ENCODE assay signal across 10 mouse cellular contexts in genomic region chr14:55011116-55011515, GRCm38 (mm10). TPM values are rescaled to one million over a fixed set of nuclear protein-coding genes. Genes with fewer than 3 reads are reported as not detected.
DNase-seq lines count a peak whose midpoint lies in the region; TF ChIP-seq lines count a peak whose summit lies in the region.
"Had no signal": no experiment of that assay in that cellular context is flagged by ENCODE, and none has a peak within 500 bp of the region (broad histone marks: within the 10 kb centered on the region; RNA-seq: fewer than 3 reads in every experiment).

No protein-coding gene starts in this region.

- WGBS in kidney, adult 2 months, result 79% methylated on average over 4 of the region's 4 CpGs

- H3K36me3 ChIP-seq in kidney, adult 2 months (ENCODE audit: control insufficient read depth, insufficient read depth, low read length), result no peaks in the 10 kb centered on the region
- H3K36me3 ChIP-seq: hindbrain, embryonic 12.5 days had no signal

- DNase-seq in kidney, adult 2 months, result peak; percentile 26
- DNase-seq in kidney, adult 11 months, result no peak
- peak; percentile 16 for DNase-seq in thymus, postnatal 14 days
- DNase-seq in thymus, adult 18-20 months, result no peak
- DNase-seq in ovary, adult 18-20 months (ENCODE audit: low spot score), result no peak
- DNase-seq in layer of hippocampus, postnatal 14 days (ENCODE audit: low spot score in 2 of 2), result no peak
- DNase-seq: cerebellum, adult 11-12 months had no signal

- no peak overlapping the region for H3K27ac ChIP-seq in kidney, adult 2 months (ENCODE audit: insufficient read depth, low read depth, low read length)
- H3K27ac ChIP-seq in bone marrow macrophage, adult 2 months (ENCODE audit: insufficient read depth, low read depth, low read length), result no peak overlapping the region
- H3K27ac ChIP-seq: hindbrain, embryonic 12.5 days had no signal

- no peaks in the 10 kb centered on the region for H3K27me3 ChIP-seq in kidney, adult 2 months (replicated peaks; ENCODE audit: control insufficient read depth, insufficient read depth, low read length)
- H3K27me3 ChIP-seq: hindbrain, embryonic 12.5 days had no signal

- no peak overlapping the region for H3K4me3 ChIP-seq in kidney, adult 2 months (ENCODE audit: insufficient read depth, low read depth, low read length)
- no peak overlapping the region for H3K4me3 ChIP-seq in bone marrow macrophage, adult 2 months (ENCODE audit: insufficient read depth, low read length)
- H3K4me3 ChIP-seq: hindbrain, embryonic 12.5 days had no signal

- no peak for TF ChIP-seq POLR2A in kidney, adult 2 months (IDR thresholded peaks at IDR 0.05; ENCODE audit: low read depth, low read length)
- no peak for TF ChIP-seq POLR2A in bone marrow macrophage, adult 2 months (IDR thresholded peaks at IDR 0.05; ENCODE audit: borderline replicate concordance, low read depth, low read length)

- H3K4me1 ChIP-seq in kidney, adult 2 months (ENCODE audit: control insufficient read depth, insufficient read depth, low read length), result peaks cover 3% of the 10 kb centered on the region; the same call in 1 of the 2 replicates
- peaks cover 4% of the 10 kb centered on the region; the same call in 1 of the 2 replicates for H3K4me1 ChIP-seq in bone marrow macrophage, adult 2 months (ENCODE audit: control insufficient read depth, insufficient read depth, low read length)

- peak; percentile 44 for TF ChIP-seq CTCF in kidney, adult 2 months (conservative IDR thresholded peaks at IDR 0.05; ENCODE audit: insufficient read depth, insufficient read length, low read depth, low read length)
- TF ChIP-seq CTCF in bone marrow macrophage, adult 2 months (IDR thresholded peaks at IDR 0.05; ENCODE audit: low read depth, low read length), result 0 out of 2 replicates have a peak, but pooled peaks have one; percentile 19

RNA-seq across cellular contexts. Expression of gene Ngdn, which starts 4.1 kb away (rescaled TPM):
- polyA plus RNA-seq in kidney, adult 2 months (2012; rRNA removed), result 15.0 and 15.5 TPM in 2 replicates
- polyA plus RNA-seq in bone marrow macrophage, adult 2 months (2012; ENCODE audit: insufficient read depth, insufficient read length, missing spikeins), result 38.3 and 44.2 TPM in 2 replicates
- total RNA-seq in layer of hippocampus, postnatal 14 days (2021), result 10 to 100 TPM; 28.6 to 33.5 TPM

RNA-seq across cellular contexts. Expression of gene Myh7, which starts 16.7 kb away (rescaled TPM):
- polyA plus RNA-seq in kidney, adult 2 months (2012; rRNA removed), result 0.05 and 5.2 TPM in 2 replicates
- polyA plus RNA-seq in bone marrow macrophage, adult 2 months (2012; ENCODE audit: insufficient read depth, insufficient read length, missing spikeins), result not detected in 2 replicates
- total RNA-seq in layer of hippocampus, postnatal 14 days (2021), result 1 to 10 TPM; 4.0 to 5.4 TPM

RNA-seq across cellular contexts. Expression of gene Gm17428, which starts 34.4 kb away (rescaled TPM):
- polyA plus RNA-seq in kidney, adult 2 months (2012; rRNA removed), result not detected in 2 replicates
- polyA plus RNA-seq in bone marrow macrophage, adult 2 months (2012; ENCODE audit: insufficient read depth, insufficient read length, missing spikeins), result not detected in 2 replicates
- not detected for total RNA-seq in layer of hippocampus, postnatal 14 days (2021)
- polyA plus RNA-seq: hindbrain, embryonic 12.5 days; limb, embryonic 14.5 days had no signal

RNA-seq across cellular contexts. Expression of gene Myh6, which starts 44.4 kb away (rescaled TPM):
- polyA plus RNA-seq in kidney, adult 2 months (2012; rRNA removed), result 0.75 and 1.5 TPM in 2 replicates
- polyA plus RNA-seq in bone marrow macrophage, adult 2 months (2012; ENCODE audit: insufficient read depth, insufficient read length, missing spikeins), result not detected in 2 replicates
- total RNA-seq in layer of hippocampus, postnatal 14 days (2021), result 1 to 10 TPM; 2.0 to 2.8 TPM

Comparison
In these comparisons a context has a peak if more than half of its experiments do, and no peak if none do; other contexts are left out.
1. DNase-seq: peak in kidney, adult 2 months (single experiment) and thymus, postnatal 14 days (single experiment); none in kidney, adult 11 months (single experiment), thymus, adult 18-20 months (0 of 2), ovary, adult 18-20 months (single experiment) and layer of hippocampus, postnatal 14 days (0 of 2).